In genomic region chr5:64269669-64270068, GRCm38 (mm10) we compare ENCODE assay signal across 18 mouse cellular contexts.
DNase-seq lines count a peak whose midpoint lies in the region; ATAC-seq lines count a peak whose summit lies in the region.
"Had no signal": no experiment of that assay in that cellular context is flagged by ENCODE, and none has a peak within 500 bp of the region (broad histone marks: within the 10 kb centered on the region; RNA-seq: fewer than 3 reads in every experiment).

No protein-coding gene starts in this region.

- H3K4me3 ChIP-seq in hindbrain, embryonic 12.5 days = no peak overlapping the region
- no peak overlapping the region for H3K4me3 ChIP-seq in hindbrain, embryonic 11.5 days (ENCODE audit: low read depth, low read length)
- no peak overlapping the region for H3K4me3 ChIP-seq in midbrain, embryonic 11.5 days (ENCODE audit: low read depth, low read length)
- no peak overlapping the region for H3K4me3 ChIP-seq in midbrain, embryonic 10.5 days
- no peak overlapping the region for H3K4me3 ChIP-seq in embryonic facial prominence, embryonic 11.5 days (ENCODE audit: low read depth, low read length)
- H3K4me3 ChIP-seq in limb, embryonic 13.5 days = no peak overlapping the region
- H3K4me3 ChIP-seq: limb, embryonic 15.5 days; neural tube, embryonic 13.5 days had no signal

- H3K36me3 ChIP-seq in hindbrain, embryonic 12.5 days = peaks cover 6% of the 10 kb centered on the region; the same call in 1 of the 2 replicates
- no peaks in the 10 kb centered on the region for H3K36me3 ChIP-seq in hindbrain, embryonic 11.5 days (ENCODE audit: control insufficient read depth, insufficient read depth, low read length)
- peaks cover 3% of the 10 kb centered on the region; the same call in 1 of the 2 replicates for H3K36me3 ChIP-seq in midbrain, embryonic 11.5 days (ENCODE audit: control insufficient read depth, insufficient read depth, low read length)
- peaks cover 17% of the 10 kb centered on the region; the same call in 1 of the 2 replicates for H3K36me3 ChIP-seq in midbrain, embryonic 10.5 days
- H3K36me3 ChIP-seq in embryonic facial prominence, embryonic 11.5 days (replicated peaks; ENCODE audit: control insufficient read depth, insufficient read depth, low read depth, low read length) = no peaks in the 10 kb centered on the region
- H3K36me3 ChIP-seq in limb, embryonic 13.5 days = peaks cover 29% of the 10 kb centered on the region

- no peak for ATAC-seq in hindbrain, embryonic 12.5 days (ENCODE audit: low FRiP score)
- ATAC-seq in hindbrain, embryonic 11.5 days (ENCODE audit: low FRiP score) = no peak
- ATAC-seq in midbrain, embryonic 11.5 days (ENCODE audit: low FRiP score) = peak; percentile 42; the same call in 1 of the 2 replicates
- 0 out of 2 replicates have a peak, but pooled peaks have one; percentile 18 for ATAC-seq in embryonic facial prominence, embryonic 11.5 days (replicated peaks; ENCODE audit: insufficient number of reproducible peaks, low FRiP score, low TSS enrichment, low read depth)
- no peak; the same call in 1 of the 2 replicates for ATAC-seq in limb, embryonic 13.5 days (ENCODE audit: low FRiP score, low read depth)
- ATAC-seq: midbrain, embryonic 16.5 days had no signal

- DNase-seq in hindbrain, embryonic 11.5 days (ENCODE audit: low spot score) = no peak
- no peak for DNase-seq in midbrain, embryonic 11.5 days (ENCODE audit: low spot score, missing footprints)
- no peak for DNase-seq in midbrain, embryonic 10.5 days (ENCODE audit: low spot score)
- DNase-seq in embryonic facial prominence, embryonic 11.5 days (ENCODE audit: low spot score) = no peak
- no peak for DNase-seq in adipocyte (ENCODE audit: low spot score)
- DNase-seq: cerebellum, adult 11 months; gastrocnemius, postnatal 10 days; heart, postnatal 14 days; kidney, postnatal 36 days; lung, postnatal 10 days; right cerebral cortex, adult 18-20 months; thymus, adult 18-20 months had no signal

- no peaks in the 10 kb centered on the region for H3K9me3 ChIP-seq in hindbrain, embryonic 12.5 days (replicated peaks)
- no peaks in the 10 kb centered on the region for H3K9me3 ChIP-seq in hindbrain, embryonic 11.5 days (ENCODE audit: control insufficient read depth, low read length)
- no peaks in the 10 kb centered on the region for H3K9me3 ChIP-seq in midbrain, embryonic 11.5 days (ENCODE audit: control insufficient read depth, low read length)
- H3K9me3 ChIP-seq in midbrain, embryonic 10.5 days (replicated peaks) = no peaks in the 10 kb centered on the region
- no peaks in the 10 kb centered on the region for H3K9me3 ChIP-seq in embryonic facial prominence, embryonic 11.5 days (replicated peaks; ENCODE audit: control insufficient read depth, low read length)
- H3K9me3 ChIP-seq in limb, embryonic 13.5 days = no peaks in the 10 kb centered on the region
- H3K9me3 ChIP-seq: G1E; limb, embryonic 15.5 days; neural tube, embryonic 13.5 days had no signal

- H3K4me1 ChIP-seq in hindbrain, embryonic 12.5 days = peaks cover 5% of the 10 kb centered on the region; the same call in 1 of the 2 replicates
- 0 out of 2 replicates have a peak, but pooled peaks cover 2% of the 10 kb centered on the region for H3K4me1 ChIP-seq in hindbrain, embryonic 11.5 days (replicated peaks; ENCODE audit: control insufficient read depth, insufficient read depth, low read length)
- peaks cover 5% of the 10 kb centered on the region for H3K4me1 ChIP-seq in midbrain, embryonic 11.5 days (ENCODE audit: control insufficient read depth, insufficient read depth, low read length)
- peaks cover 9% of the 10 kb centered on the region for H3K4me1 ChIP-seq in midbrain, embryonic 10.5 days
- no peaks in the 10 kb centered on the region for H3K4me1 ChIP-seq in embryonic facial prominence, embryonic 11.5 days (ENCODE audit: control insufficient read depth, insufficient read depth, low read length)
- H3K4me1 ChIP-seq in limb, embryonic 13.5 days = peaks cover 9% of the 10 kb centered on the region

- no peaks in the 10 kb centered on the region for H3K27me3 ChIP-seq in hindbrain, embryonic 12.5 days
- no peaks in the 10 kb centered on the region for H3K27me3 ChIP-seq in hindbrain, embryonic 11.5 days (ENCODE audit: control insufficient read depth, insufficient read depth, low read length)
- no peaks in the 10 kb centered on the region for H3K27me3 ChIP-seq in midbrain, embryonic 11.5 days (ENCODE audit: control insufficient read depth, insufficient read depth, low read length)
- H3K27me3 ChIP-seq in midbrain, embryonic 10.5 days (ENCODE audit: low read depth, poor library complexity, severe bottlenecking) = no peaks in the 10 kb centered on the region
- no peaks in the 10 kb centered on the region for H3K27me3 ChIP-seq in embryonic facial prominence, embryonic 11.5 days (ENCODE audit: control insufficient read depth, insufficient read depth, low read length)
- no peaks in the 10 kb centered on the region for H3K27me3 ChIP-seq in limb, embryonic 13.5 days
- H3K27me3 ChIP-seq: limb, embryonic 15.5 days; neural tube, embryonic 13.5 days had no signal

- peak overlapping the region; percentile 62; the same call in 1 of the 2 replicates for H3K27ac ChIP-seq in hindbrain, embryonic 12.5 days
- no peak overlapping the region for H3K27ac ChIP-seq in hindbrain, embryonic 11.5 days (ENCODE audit: low read depth, low read length)
- H3K27ac ChIP-seq in midbrain, embryonic 11.5 days (ENCODE audit: low read depth, low read length) = no peak overlapping the region
- H3K27ac ChIP-seq in midbrain, embryonic 10.5 days (replicated peaks) = no peak overlapping the region
- no peak overlapping the region for H3K27ac ChIP-seq in embryonic facial prominence, embryonic 11.5 days (replicated peaks; ENCODE audit: low read depth, low read length)
- peak overlapping the region; percentile 61 for H3K27ac ChIP-seq in limb, embryonic 13.5 days
- H3K27ac ChIP-seq: limb, embryonic 15.5 days; neural tube, embryonic 13.5 days had no signal

- H3K4me2 ChIP-seq in hindbrain, embryonic 12.5 days (replicated peaks) = no peak overlapping the region
- H3K4me2 ChIP-seq in hindbrain, embryonic 11.5 days (replicated peaks; ENCODE audit: low read depth, low read length) = no peak overlapping the region
- no peak overlapping the region for H3K4me2 ChIP-seq in midbrain, embryonic 11.5 days
- no peak overlapping the region for H3K4me2 ChIP-seq in embryonic facial prominence, embryonic 11.5 days (ENCODE audit: low read depth, low read length)
- H3K4me2 ChIP-seq in limb, embryonic 13.5 days (replicated peaks) = no peak overlapping the region; the same call in 1 of the 2 replicates
- H3K4me2 ChIP-seq: limb, embryonic 15.5 days; neural tube, embryonic 13.5 days had no signal

- 0 out of 2 replicates have a peak overlapping the region, but pooled peaks have one; percentile 35 for H3K9ac ChIP-seq in hindbrain, embryonic 12.5 days
- no peak overlapping the region for H3K9ac ChIP-seq in hindbrain, embryonic 11.5 days (ENCODE audit: low read depth, low read length)
- H3K9ac ChIP-seq in midbrain, embryonic 11.5 days (ENCODE audit: low read length) = no peak overlapping the region
- H3K9ac ChIP-seq in embryonic facial prominence, embryonic 11.5 days (replicated peaks; ENCODE audit: low read length) = no peak overlapping the region
- peak overlapping the region; percentile 19; the same call in 1 of the 2 replicates for H3K9ac ChIP-seq in limb, embryonic 13.5 days
- H3K9ac ChIP-seq: limb, embryonic 15.5 days; neural tube, embryonic 13.5 days had no signal

- 23% methylated on average over 7 of the region's 7 CpGs for WGBS in hindbrain, embryonic 12.5 days
- 24% methylated on average over 7 of the region's 7 CpGs for WGBS in hindbrain, embryonic 11.5 days
- WGBS in midbrain, embryonic 11.5 days = 16% methylated on average over 7 of the region's 7 CpGs
- WGBS in midbrain, embryonic 10.5 days = 28% methylated on average over 7 of the region's 7 CpGs
- WGBS in embryonic facial prominence, embryonic 11.5 days = 24% methylated on average over 7 of the region's 7 CpGs
- WGBS in limb, embryonic 13.5 days = 41% methylated on average over 7 of the region's 7 CpGs

Comparison
In these comparisons a context has a peak if more than half of its experiments do, and no peak if none do; other contexts are left out.
1. H3K27ac ChIP-seq: peak in hindbrain, embryonic 12.5 days (single experiment) and limb, embryonic 13.5 days (single experiment); none in hindbrain, embryonic 11.5 days (single experiment), midbrain, embryonic 11.5 days (single experiment), midbrain, embryonic 10.5 days (single experiment) and embryonic facial prominence, embryonic 11.5 days (single experiment).
2. H3K9ac ChIP-seq: peak in hindbrain, embryonic 12.5 days (single experiment) and limb, embryonic 13.5 days (single experiment); none in hindbrain, embryonic 11.5 days (single experiment), midbrain, embryonic 11.5 days (single experiment) and embryonic facial prominence, embryonic 11.5 days (single experiment).
3. ATAC-seq: peak in midbrain, embryonic 11.5 days (single experiment) and embryonic facial prominence, embryonic 11.5 days (single experiment); none in hindbrain, embryonic 12.5 days (single experiment), hindbrain, embryonic 11.5 days (single experiment) and limb, embryonic 13.5 days (single experiment).